Mouse (Mus musculus) cerebellum, adult 11-12 months (tissue): Measurements from ENCODE around the gene BC049715.
"Not testable (repeated sequence)": the region's sequence is repeated elsewhere in the genome, so short reads cannot be mapped to it uniquely, and the experiment has no call there.

Source experiments
- DNase-seq: peaks from one replicate; pipeline ENCODE4 v3.0.0; 2022

The BC049715 gene

GRCm38 (mm10) chr6:136852348-136852747 is 24.9 kb downstream of the BC049715 start:
- no peak for DNase-seq

GRCm38 (mm10) chr6:136852762-136853161 is 25.3 kb downstream of the BC049715 start:
- no peak for DNase-seq

DNA sequence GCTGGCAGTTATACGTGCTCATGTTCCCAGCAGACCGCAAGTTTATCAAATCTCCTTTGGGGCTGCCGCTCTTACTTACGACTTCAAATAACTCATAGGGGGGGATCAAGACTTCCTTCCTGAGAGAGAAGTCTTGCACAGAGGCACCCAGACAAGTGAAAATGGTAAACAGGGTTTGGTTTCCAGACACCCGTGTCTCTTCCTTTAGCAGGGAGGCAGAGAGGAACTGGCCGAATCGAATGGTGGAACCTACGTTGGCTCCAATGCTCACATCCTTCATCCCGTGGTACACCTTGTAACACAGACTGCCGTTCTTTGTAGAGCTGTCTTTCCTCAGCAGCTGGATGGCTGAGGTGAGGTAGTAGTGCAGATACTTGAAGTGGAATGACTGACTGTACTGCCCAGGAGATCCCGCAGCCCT is 26.9 kb downstream of the BC049715 start:
- DNase-seq, result no peak

GRCm38 (mm10) chr6:136855183-136855582 is 27.8 kb downstream of the BC049715 start:
- DNase-seq, result no peak

- DNase-seq, result no peak
Observed at GRCm38 (mm10) chr6:136856071-136856636, 28.7 kb downstream of the BC049715 start.

- no peak for DNase-seq
Observed at GRCm38 (mm10) chr6:136857186-136857872, 29.9 kb downstream of the BC049715 start, which contains the start of gene Art4. Art4 (minus strand) TSS chr6:136857733.

DNA sequence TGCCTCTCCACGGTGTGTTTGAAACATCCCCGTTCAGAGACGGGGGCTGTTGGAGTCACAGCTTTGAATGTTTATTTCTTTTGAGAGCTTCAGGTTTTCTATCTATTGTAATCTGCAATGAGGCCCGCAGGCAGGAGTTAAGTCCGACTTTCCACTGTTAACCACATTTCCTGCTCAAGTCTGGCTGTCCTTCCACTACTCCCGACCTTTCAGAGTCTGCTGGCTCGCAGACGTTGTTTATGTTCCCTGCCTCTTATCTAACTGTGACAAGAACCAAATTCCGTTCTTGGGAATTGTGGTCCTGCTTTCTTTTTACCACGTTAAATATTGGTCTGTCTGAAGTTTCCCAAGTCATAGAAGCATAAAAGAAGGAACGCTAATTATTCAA is 30.4 kb downstream of the BC049715 start:
- DNase-seq, result no peak

DNA sequence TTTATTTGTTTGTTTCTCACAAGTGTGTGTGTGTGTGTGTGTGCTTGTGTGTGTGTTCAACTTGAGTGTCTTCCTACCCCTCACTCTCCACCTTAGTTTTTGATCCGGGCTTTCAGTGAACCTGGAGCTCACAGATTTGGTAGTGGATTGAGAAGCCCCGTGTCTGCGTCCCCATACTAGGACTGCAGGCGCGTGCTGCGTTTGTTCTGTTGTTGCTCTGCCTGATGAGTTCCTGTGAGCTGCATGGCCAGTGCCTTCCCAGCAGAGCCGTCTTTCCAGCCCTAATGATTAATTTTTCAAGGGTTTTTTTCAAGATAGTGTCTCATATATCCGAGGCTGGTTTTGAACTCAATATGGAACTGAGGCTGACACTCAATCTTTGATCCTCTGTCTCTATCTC is 31.0 kb downstream of the BC049715 start:
- no peak for DNase-seq

DNA sequence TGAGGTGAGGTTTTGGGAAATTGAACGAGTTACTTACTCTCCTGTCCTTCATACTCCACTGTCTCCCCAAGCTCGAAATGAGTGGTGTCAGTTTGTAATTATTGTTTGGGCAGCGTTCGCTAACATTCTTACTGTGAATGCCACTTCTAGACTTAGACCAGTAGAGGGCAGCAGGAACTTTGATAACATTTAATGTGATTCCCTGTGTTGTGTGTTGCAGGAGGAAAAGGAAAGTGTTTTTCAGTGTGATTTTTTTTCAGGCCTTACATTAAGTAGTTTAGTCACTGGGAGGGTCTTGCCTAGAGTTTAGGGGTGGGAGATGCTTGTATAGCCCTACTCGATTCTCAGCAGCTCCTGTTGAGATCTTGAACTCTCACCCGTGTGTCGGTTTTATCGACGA is 33.6 kb downstream of the BC049715 start:
- no peak for DNase-seq

DNA sequence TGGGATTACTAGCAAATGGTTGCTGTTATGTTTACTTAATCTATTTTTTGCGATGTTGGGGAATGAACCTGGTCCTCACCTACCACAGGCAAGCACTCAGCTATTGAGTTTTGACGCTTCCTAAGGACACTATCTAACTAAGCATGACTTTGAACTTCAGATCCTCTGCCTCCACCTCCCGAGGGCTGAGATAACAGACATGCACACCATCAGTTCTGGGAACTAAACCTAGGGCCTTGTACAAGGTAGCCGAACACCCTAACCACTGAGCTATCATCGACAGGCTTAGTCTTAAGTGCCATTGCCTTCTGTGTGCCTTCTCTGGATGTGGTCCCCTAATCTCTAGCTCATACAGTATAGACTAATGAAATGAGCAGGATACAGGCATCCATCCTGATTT is 37.9 kb downstream of the BC049715 start:
- no peak for DNase-seq

- no peak for DNase-seq
Observed at GRCm38 (mm10) chr6:136866150-136866549, 38.7 kb downstream of the BC049715 start.

GRCm38 (mm10) chr6:136868921-136869320 is 41.5 kb downstream of the BC049715 start:
- DNase-seq, result no peak

- DNase-seq, result no peak
Observed at GRCm38 (mm10) chr6:136874599-136874998, 47.2 kb downstream of the BC049715 start.

- DNase-seq, result no peak
Observed at GRCm38 (mm10) chr6:136875670-136876069, 48.2 kb downstream of the BC049715 start, which contains the start of gene Mgp. Mgp (minus strand) TSS chr6:136875823.

DNA sequence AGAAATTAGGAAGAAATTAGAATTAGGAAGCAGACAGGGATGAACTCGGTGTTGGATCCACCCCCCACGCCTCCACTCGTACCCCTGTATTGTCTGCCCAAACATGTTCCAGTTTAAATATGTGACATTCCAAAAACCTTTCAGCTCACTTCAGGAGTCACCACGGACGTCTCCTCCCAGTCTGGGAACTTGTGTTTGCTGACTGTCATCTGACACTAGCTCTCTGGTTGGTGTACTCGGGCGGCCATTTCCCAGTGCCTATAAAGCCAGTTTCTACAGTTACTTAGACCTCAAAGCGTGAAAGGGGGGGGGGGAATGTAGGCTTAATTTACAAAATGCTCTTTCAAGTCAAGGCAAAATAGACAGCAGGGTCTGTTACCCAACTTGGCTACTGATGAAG is 54.3 kb downstream of the BC049715 start:
- DNase-seq, result no peak

- no peak for DNase-seq
Observed at GRCm38 (mm10) chr6:136883431-136883915, 56.0 kb downstream of the BC049715 start.

DNA sequence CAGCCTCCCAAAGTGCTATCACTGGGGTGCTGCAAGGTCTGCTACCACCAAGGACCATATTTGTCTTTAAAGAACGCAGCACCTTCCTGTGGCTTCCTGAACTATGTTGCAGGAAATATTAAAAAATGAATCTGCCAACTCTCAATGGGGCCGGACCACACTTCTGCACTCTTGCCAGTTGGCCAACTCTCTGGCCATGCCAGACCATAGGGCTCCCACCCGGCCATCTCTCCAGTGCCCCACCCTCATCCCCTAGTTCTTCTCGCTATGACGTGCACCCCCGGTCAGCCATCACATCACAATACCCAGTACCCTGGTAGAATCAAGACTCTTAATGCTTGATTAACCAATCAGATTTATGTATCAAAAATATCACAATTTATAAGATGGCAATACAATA is 56.5 kb downstream of the BC049715 start:
- DNase-seq, result no peak

DNA sequence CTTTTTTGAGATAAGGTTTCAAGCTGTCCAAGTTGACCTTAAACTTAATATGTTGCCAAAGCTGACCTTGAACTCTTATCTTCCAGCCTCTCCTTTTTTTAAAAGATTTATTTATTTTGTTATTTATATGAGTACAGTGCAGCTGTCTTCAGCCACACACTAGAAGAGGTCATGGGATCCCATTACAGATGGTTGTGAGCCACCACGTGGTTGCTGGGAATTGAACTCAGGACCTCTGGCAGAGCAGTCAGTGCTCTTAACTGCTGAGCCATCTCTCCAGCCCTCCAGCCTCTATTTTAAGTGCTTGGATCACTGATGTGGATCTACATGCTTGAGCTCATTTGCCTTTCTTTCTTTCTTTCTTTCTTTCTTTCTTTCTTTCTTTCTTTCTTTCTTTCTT is 57.3 kb downstream of the BC049715 start:
- DNase-seq, result not testable (repeated sequence)

GRCm38 (mm10) chr6:136887854-136888253 is 60.4 kb downstream of the BC049715 start:
- no peak for DNase-seq

- no peak for DNase-seq
Observed at GRCm38 (mm10) chr6:136889067-136889466, 61.6 kb downstream of the BC049715 start.

GRCm38 (mm10) chr6:136889554-136889953 is 62.1 kb downstream of the BC049715 start:
- no peak for DNase-seq
